Mouse (Mus musculus) megakaryocyte-erythroid progenitor cell, adult 5-6 weeks (primary cell): ENCODE measurements around the gene Aes. TPM values are rescaled to one million over a fixed set of nuclear protein-coding genes. Genes with fewer than 3 reads are reported as not detected.
A peak's percentile ranks its signal among the peaks of the same experiment; 100 is the strongest.

Experiments
- ATAC-seq: replicated peaks from 2 replicates; pipeline ENCODE4 v1.8.0; 2016; ENCODE audit warnings: mild to moderate bottlenecking, inconsistent platforms; ENCODE audit not compliant: severe bottlenecking, poor library complexity, low FRiP score, low TSS enrichment
- total RNA-seq, 2 experiments: library from RNA; stranded (forward) in 1 of 2; stranded (reverse) in 1 of 2; fragments of 200-1000, 215-1000 nt in 1 of 2; fragments of >200 nt in 1 of 2; fragmentation: Nextera tagmentation in 1 of 2; gene quantifications; 2 replicates each; pipeline ENCODE4 v1.2.3; 2014 to 2017

Aes gene
- total RNA-seq, 2 experiments from 2014 or later: 206 to 209 TPM

DNA sequence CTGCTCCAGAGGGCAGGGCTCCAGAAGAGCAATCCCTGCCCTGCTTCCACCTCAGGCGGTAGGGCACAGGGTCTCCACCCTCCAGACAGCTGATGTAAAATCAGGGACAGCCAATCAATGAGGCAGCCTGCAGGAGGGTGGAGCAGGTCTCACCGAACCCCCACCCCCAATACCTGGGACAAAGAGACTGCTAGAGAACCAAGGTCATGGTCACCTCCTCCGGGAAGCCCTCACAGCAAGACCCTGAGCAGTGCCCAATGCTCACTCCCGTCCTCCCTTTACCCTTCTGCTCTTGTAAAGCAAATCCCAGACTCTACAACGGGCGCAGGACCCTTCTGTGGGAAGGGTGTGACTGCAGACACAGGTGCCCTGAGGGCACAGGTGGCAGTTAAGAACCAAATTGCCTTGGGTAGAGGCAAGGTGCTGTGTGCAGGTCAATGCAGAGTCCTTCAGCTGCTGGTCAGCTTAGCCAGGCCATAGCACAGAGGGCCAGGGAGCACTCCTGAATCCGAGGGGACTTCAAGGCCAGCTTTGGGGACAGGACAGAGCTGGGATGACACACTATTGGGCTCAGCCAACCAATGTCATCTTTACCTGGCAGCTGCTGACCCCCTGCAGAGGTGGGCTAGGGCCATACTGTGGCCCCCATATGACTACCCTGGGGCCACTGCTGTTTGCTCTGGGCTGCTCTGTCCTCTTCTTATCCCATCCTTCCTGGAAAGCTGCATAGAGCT is 16.4 kb upstream of the Aes start:
- no peak for ATAC-seq

GRCm38 (mm10) chr10:81543633-81544032 is 15.7 kb upstream of the Aes start:
- no peak for ATAC-seq

GRCm38 (mm10) chr10:81544296-81545160 is 14.8 kb upstream of the Aes start:
- 0 out of 2 replicates have a peak, but pooled peaks have one; percentile 0 for ATAC-seq

DNA sequence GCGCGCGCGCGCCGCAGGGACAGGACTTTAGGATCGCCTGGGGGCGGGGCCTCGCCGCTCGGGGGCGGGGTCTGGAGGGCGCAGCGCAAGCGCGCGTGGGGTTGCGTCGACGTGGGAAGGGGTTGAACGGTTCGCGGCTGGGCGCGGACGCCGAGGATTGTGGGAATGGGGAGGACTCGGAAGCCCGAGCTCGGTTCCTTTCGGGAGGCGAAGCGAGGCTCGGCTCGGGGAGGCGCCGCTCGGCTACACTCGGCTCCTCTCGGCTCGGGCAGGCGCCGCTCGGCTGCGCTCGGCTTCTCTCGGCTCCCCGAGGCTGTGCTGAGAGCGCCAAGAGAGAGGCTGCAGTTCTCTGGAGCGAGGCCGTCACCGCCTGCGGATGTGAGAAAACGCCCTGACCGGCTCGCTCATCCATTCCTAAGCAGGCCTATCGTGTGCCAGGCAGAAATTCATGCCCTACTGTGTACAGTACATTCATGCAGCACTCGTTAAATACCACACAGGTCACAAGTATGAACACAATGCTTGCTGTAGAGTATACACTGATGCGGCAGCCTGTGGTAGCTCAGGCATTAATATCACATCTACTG is 14.0 kb upstream of the Aes start, which contains the start of gene Gna11:
Gene Gna11 (minus strand): TSS at position 30 of the 587 bp plus-strand sequence.
- ATAC-seq: peak; percentile 85

DNA sequence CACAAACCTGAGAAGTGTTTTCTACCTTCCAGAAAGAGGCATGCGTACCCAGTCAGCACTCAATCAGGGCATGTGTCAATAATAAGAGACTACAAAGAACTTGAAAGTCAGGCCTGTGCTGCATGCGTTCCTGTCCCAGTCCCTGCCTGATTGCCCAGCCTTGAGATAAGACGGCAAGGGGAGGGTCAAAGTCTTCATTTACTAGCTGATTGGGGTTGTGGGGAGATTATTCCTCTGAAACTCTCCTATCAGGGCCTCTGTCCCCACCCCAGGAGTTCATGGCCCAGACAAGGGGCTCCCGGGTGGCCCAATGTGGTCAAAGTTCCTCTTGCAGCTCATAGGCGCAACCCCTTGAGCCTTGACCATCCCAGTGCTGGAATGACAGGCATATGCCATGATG is 13.0 kb upstream of the Aes start:
- ATAC-seq: peak; percentile 27

DNA sequence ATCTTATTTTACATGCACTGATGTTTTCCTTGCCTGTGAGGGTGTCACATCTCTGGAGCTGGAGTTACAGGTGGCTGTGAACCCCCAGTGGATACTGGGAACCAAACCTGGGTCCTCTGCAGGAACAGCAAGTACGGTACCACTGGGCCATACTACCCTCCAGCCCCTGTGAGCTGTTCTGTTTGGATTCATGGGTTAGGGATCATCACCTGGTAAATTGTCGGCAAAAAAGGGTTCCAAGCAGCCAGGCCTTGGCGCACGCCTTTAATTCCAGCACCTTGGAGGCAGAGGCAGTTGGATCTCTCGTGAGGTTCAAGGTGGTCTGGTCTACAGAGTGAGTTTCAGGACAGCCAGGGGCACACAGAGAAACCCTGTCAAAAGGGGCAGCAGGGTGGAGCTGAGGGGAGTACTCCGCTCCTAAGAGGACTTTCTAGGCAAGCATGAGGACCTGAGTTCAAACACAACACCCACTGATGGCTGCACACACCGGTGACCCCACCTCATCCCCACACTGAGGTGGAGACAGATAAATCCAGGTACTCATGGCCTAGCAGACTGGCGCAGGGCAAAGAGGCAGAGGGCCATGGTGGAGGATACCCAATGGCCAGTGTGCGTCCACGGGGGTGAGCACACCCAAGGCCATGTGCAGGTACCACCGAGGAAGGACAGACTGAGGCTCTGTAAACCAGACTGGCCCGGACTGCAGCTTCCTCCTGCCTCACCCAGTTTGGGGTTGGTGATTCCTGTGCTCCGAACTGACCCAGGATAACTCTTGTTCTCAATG is 12.3 kb upstream of the Aes start:
- no peak for ATAC-seq

- no peak for ATAC-seq
These were observed 10.3 kb upstream of the Aes start for GRCm38 (mm10) chr10:81548944-81549343.

DNA sequence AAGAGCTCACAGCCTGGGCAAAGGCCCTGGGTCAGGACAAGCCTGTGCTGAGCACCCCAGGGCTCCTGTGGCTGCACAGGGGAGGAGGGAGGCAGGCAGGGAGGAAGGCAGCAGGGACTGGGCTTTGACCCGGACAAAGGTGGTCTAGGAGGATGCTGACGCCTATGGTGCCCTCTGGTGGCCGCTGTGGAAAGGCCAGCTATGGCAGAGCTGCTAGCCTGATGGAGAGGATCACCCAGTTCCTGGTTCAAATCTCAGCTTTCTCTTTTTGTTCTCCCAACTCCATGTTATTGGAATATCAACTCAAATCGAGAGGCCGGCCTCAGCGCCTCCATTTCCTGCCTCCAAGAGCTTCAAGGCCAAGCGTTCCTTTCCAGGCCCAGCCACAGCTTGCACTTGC is 9.0 kb upstream of the Aes start:
- ATAC-seq: 0 out of 2 replicates have a peak, but pooled peaks have one; percentile 23

DNA sequence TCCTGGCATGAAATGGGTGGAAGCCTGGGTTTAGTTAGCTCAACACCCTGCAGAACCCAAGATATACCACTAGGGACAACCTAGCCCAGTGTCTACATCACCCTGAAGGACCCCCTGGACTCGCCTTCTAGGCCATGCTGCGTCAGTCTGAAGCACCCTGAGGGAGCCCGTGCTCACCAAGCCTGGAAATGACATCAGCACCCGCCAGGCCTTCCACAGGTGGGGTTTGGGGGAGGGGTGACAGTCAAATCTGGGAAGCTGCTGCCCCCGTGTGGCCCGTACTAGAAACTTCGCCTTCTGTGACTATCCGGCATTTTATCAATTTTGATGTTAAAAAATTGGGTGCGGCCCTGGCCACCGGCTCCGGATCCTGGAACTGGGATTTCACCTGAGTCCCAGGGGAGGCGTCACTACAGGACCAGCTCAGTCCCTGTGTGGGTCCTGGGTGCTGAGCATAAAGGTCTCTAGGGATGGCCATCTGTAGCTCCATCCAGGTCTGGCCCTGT is 7.6 kb upstream of the Aes start:
- peak; percentile 78 for ATAC-seq

DNA sequence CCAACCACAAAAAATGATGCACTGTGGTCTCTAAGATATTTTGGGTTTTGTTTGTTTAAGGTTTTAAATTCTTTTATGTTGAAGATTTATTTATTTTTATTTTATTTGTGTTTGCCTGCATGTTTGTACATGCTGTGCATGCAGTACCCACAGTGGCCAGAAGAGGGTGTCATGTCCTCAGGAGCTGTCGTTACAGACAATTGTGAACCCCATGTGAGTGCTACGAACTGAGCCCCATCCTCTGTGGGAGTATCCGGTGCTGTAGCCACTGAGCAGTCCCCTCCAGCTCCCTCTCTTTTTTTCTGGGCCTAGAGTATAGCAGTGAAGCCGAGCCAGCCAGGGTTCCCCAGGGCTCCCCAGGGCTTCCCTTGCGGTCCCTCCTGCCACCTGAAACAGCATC is 6.1 kb upstream of the Aes start:
- no peak for ATAC-seq

DNA sequence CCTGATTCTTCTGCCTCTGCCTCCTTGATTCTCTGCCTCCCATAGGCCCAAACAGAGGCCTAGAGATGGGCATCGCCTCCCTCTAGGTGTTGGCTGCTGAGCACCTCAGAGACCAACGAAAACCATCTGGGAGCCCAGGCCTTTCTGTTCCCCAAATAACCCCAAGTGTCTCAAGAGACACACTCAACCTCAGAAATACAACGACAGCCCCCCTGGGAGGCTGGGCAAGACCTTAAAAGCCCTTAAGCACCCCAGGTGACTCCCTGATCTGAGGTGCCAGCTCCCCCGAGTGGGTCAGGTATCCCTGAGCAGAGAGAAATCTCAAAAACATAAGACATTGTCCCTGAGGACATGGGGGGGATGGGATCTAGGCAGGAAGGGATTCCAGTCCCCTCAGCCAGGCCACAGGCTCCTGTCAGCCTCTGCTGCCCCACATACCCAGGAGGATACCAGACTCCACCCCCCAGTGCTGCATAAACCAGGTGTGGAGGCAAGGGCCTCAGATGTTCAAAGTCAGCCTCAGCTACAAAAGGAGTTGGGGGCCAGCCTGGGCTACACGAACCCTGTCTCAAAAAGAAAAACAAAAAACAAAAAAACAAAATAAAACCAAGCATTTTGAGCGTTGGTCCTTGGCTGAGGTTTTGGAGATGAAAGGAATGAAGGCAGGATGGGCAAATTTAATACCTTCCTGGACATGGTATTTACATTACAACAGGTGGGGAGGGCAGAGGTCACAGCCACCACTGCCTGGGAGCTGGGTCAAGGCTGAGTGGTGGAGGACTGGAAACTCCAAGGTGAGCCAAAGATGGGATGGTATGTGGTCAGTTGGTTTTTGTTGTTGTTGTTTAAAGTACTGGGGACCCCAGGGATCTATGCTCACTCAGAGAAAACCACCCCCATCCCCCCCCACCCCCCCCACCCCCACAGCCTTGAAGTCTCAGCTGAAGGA is 5.2 kb upstream of the Aes start:
- ATAC-seq: no peak

- ATAC-seq: no peak
These were observed 3.0 kb upstream of the Aes start for GRCm38 (mm10) chr10:81556282-81556681.

DNA sequence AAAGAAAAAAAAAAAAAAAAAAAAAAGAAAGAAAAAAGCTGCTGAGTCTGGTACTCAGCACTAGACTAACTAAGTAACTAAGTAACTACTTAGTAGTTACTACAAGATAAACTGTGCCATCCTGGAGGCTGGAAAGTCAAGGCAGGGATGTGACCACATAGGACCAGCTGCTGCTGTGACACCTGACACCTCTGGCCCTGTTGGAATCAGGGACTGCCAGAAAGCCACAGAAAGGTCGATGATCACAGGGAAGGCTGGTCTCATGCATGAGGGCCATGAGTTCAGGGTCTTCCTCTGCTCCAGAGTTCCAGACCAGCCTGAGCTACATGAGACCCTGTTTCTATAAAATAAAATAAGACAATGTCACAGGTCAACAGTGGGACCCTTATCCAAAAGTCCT is 1.8 kb upstream of the Aes start:
- ATAC-seq: no peak

DNA sequence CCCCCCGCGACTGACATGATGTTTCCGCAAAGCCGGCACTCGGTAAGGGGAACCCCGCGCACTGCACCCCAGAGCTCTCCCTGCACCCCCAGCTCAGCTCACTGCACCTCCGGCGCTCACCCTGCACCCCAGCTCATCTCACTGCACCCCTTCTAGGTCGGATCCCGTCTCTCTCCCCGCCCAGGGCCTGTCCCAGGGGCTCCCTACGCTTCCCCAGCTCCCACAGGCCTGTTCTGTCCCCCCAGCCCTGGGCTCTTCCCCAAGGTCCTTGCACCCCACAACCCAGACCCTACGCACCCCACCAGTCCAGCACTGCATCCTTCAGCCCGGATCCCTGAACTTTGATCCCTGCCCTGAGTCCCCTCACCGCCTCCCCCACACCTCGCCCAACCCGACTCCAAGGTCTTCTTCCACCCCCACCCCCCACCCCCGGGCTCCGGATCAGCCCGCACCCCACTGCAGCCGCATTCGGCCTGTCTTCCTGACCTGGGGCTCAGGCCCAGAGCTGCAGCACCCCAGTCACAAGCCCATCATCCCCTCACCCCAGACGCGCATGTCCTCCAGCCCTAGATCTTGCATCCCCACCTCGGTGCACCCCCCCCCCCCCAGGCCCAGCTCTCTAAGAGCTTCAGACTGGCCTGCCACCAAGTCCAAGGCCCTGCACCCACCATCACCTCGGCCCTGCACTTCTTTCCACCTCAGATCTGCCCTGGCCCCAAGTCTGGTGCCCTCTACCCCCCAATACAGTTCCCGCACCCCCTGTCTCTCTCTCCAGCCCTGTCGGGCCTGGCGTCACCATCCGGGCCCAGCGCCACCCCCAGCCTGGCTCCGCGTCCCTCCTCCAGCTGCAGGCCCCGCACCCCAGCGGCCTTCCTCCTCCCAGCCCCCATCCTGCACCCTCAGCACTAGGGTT is 595 bp downstream of the Aes start:
- ATAC-seq: peak; percentile 41

GRCm38 (mm10) chr10:81560719-81561459 is 1.6 kb downstream of the Aes start:
- peak; percentile 45 for ATAC-seq

DNA sequence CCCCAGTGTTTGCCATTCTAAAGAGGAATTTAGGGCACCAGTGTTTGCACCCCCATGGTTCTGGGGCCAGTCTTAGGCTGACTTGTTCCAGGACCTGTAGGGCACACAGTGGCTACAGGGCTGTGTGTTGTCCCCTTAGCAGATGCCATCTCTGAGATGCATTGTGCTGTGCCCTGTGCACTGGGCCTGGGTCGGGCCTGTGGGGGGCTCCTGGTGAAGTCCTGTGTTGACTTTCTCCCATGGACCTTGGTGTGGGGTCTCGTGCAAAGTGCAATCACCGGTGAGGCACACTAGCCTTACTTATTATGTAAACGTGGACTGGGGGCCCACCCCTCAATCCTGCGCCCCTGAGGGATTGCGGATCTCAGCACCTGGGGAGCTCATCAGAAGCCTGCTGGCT is 3.1 kb downstream of the Aes start:
- ATAC-seq: no peak

DNA sequence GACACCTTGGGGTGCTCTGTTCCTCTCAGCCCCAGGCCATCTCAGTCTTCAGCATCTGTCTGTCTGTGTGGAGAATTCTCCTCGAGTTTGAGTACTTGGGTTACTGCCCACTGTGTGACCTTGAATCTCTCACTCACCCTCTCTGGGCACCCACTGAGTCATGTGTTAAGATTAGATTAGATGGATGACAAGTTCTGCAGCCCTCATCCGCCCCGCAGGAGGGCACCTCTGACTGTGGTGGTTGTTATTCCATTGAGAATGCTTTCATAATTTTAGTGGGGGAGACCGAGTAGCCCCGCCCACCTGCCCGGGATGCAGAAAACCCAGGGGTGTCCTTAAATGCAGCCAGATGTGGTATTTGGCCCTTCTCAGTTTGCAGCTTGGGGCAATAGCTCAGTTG is 4.2 kb downstream of the Aes start:
- ATAC-seq: no peak
